Mouse (Mus musculus) lung, adult 10 weeks (tissue): ENCODE results near the gene Wnt2b. TPM values are rescaled to one million over a fixed set of nuclear protein-coding genes. Genes with fewer than 3 reads are reported as not detected.

Experiments
- polyA plus RNA-seq: library from polyadenylated mRNA; stranded (reverse); fragments of 350-450 nt; fragmentation: Illumina TruSeq; extraction: RNeasy Lipid Tissue Mini Kit (QIAGEN cat#74804); gene quantifications from one replicate; pipeline ENCODE4 v1.2.3, GENCODE M21; 2014; ENCODE audit warnings: low read depth, low replicate concordance; ENCODE audit not compliant: insufficient read depth

Wnt2b gene
- polyA plus RNA-seq = 1.5 TPM

DNA sequence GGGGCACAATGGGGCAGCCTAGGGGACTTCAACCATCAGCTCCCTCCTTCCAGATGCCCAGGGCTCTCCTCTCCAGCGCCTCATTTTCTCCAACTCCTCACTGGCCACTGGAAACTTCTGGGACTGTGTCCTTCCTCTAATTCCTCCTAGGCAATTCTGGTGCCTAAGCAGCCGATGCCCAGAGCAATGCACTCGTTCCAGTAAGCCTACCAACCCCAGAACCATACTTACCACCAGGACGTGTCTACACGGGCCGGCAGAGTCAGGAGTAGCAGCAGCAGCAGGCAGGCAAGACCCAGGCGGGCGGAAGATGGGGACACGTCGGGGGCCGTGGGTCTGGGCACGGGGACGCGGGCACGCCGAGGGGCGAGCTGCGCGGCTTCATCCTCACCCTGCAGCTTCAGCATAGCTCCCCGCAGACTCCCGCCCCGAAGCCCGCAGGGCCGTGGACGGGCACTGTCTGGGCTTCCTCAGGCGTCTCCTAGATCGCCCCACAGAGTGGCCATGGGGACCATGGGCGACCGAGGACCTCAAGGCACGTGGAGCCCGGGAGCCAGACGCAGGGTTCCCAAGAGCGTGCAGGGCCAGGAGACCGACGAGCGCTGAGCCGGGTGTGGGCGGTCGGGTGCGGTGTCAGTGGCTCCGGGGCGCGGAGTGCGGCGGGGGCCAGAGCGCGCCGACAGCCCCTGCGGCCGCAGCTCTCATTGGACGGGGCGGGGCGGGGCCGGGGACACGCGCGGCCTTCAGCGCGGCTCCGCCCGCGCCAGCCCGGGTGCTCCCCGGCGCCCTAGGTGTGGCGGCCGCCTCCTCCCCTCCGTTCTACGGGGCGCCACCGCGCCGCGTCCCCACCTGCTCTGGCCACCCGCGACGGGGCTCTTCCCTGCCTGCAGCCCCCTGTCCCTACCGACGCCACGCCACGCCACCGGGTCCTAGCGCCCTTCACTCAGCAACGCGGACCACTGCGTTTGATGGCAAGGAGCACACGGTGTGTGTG, at the start of gene Wnt2b:
Gene Wnt2b, minus strand, starts transcription at position 856 of the 994 bp plus-strand sequence.

Other genes starting within 250 kb of the Wnt2b start
- gene Ppm1j, start 180.9 kb downstream of the Wnt2b start, polyA plus RNA-seq = 5.3 TPM
- gene Fam19a3, start 180.1 kb downstream of the Wnt2b start, polyA plus RNA-seq = 0.08 TPM
- 156 TPM for gene Rhoc, start 173.5 kb downstream of the Wnt2b start, polyA plus RNA-seq
- gene Mov10, start 143.4 kb downstream of the Wnt2b start, polyA plus RNA-seq = 4.5 TPM
- 14.6 TPM for gene St7l, start 97.9 kb downstream of the Wnt2b start, polyA plus RNA-seq
- gene Capza1, start 97.4 kb downstream of the Wnt2b start, polyA plus RNA-seq = 52.8 TPM
- gene Cttnbp2nl, start 91.2 kb upstream of the Wnt2b start, polyA plus RNA-seq = 30.6 TPM
- not detected for gene 4930564D02Rik, start 104.9 kb upstream of the Wnt2b start, polyA plus RNA-seq